Mouse (Mus musculus) bone marrow, adult 2 months (tissue): ENCODE results near the gene Anapc2. TPM values are rescaled to one million over a fixed set of nuclear protein-coding genes. Genes with fewer than 3 reads are reported as not detected.
A peak's percentile ranks its signal among the peaks of the same experiment; 100 is the strongest.

Experiments
- H3K27ac ChIP-seq: fragments of 200-500 bp; 2 replicates; pipeline ENCODE4 v1.5.1; 2012; ENCODE audit warnings: low read depth, mild to moderate bottlenecking, control low read depth, inconsistent platforms, low read length; ENCODE audit not compliant: control insufficient read depth, poor library complexity, insufficient read depth
- H3K4me1 ChIP-seq: fragments of 200-500 bp; 2 replicates; pipeline ENCODE4 v1.6.1; 2011; ENCODE audit warnings: low read length; ENCODE audit not compliant: control insufficient read depth, insufficient read depth
- H3K4me3 ChIP-seq: fragments of 200-500 bp; replicated peaks from 2 replicates; pipeline ENCODE3; 2011; ENCODE audit warnings: mild to moderate bottlenecking, low read depth, low read length, control low read depth; ENCODE audit not compliant: control insufficient read depth
- CTCF ChIP-seq: fragments of 200-500 bp; IDR thresholded peaks from 2 replicates; pipeline ENCODE4 v1.5.1; 2011; ENCODE audit warnings: low read length, control low read depth; ENCODE audit not compliant: control insufficient read depth, insufficient read depth
- POLR2A ChIP-seq: fragments of 200-500 bp; IDR thresholded peaks from 2 replicates; pipeline ENCODE4 v1.6.1; 2011; ENCODE audit warnings: low read depth, mild to moderate bottlenecking, control low read depth, low read length, borderline replicate concordance; ENCODE audit not compliant: control insufficient read depth
- WGBS: fragments of 180-500 bp; shearing (Covaris S2); methylation state at CpG from one replicate; pipeline ENCODE4 v1.1.7; 2018; 5-methylcytosine and 5-hydroxymethylcytosine counted together
- polyA plus RNA-seq: library from polyadenylated mRNA; stranded (reverse); fragments of >200 nt; gene quantifications from 2 replicates; pipeline ENCODE4 v1.2.4, GENCODE M21; 2011; ENCODE audit warnings: low replicate concordance; ENCODE audit not compliant: missing spikeins, insufficient read depth, insufficient read length

Gene Anapc2
- polyA plus RNA-seq, 1 experiment = 34.3 TPM

GRCm38 (mm10) chr2:25237522-25237921, 34.8 kb upstream of the Anapc2 start:
- TF ChIP-seq CTCF (no peak), POLR2A (no peak)
- 67% methylated on average over 4 of the region's 4 CpGs for WGBS
- peaks cover 2% of the 10 kb centered on the region for H3K4me1 ChIP-seq

GRCm38 (mm10) chr2:25238106-25238505, 34.2 kb upstream of the Anapc2 start:
- Histone ChIP-seq H3K4me1 (peaks cover 2% of the 10 kb centered on the region), H3K4me3 (no peak overlapping the region), H3K27ac (no peak overlapping the region)
- TF ChIP-seq CTCF (no peak), POLR2A (no peak)

More at GRCm38 (mm10) chr2:25237522-25237921, 34.8 kb upstream of the Anapc2 start:
- no peak overlapping the region for H3K4me3 ChIP-seq
- H3K27ac ChIP-seq = no peak overlapping the region

- no peak overlapping the region for H3K4me3 ChIP-seq
- H3K4me1 ChIP-seq = peaks cover 2% of the 10 kb centered on the region
- no peak for TF ChIP-seq CTCF
- TF ChIP-seq POLR2A = no peak
- H3K27ac ChIP-seq = no peak overlapping the region
- WGBS = 83% methylated on average over 3 of the region's 3 CpGs
Measured at GRCm38 (mm10) chr2:25239766-25240165, 32.5 kb upstream of the Anapc2 start.

- no peak overlapping the region for H3K4me3 ChIP-seq
- H3K27ac ChIP-seq = no peak overlapping the region
- peaks cover 2% of the 10 kb centered on the region for H3K4me1 ChIP-seq
- no peak for TF ChIP-seq POLR2A
- no peak for TF ChIP-seq CTCF
- 57% methylated on average over 8 of the region's 8 CpGs for WGBS
Measured at GRCm38 (mm10) chr2:25240310-25240709, 32.0 kb upstream of the Anapc2 start.

GRCm38 (mm10) chr2:25240723-25241437, 31.4 kb upstream of the Anapc2 start:
- H3K27ac ChIP-seq = no peak overlapping the region; the same call in 1 of the 2 replicates
- peaks cover 2% of the 10 kb centered on the region for H3K4me1 ChIP-seq
- H3K4me3 ChIP-seq = peak overlapping the region; percentile 51
- no peak for TF ChIP-seq POLR2A
- TF ChIP-seq CTCF = no peak
- WGBS = 2% methylated on average over 29 of the region's 29 CpGs

GRCm38 (mm10) chr2:25241438-25241775, 30.9 kb upstream of the Anapc2 start:
- H3K4me3 ChIP-seq = no peak overlapping the region
- H3K4me1 ChIP-seq = peaks cover 2% of the 10 kb centered on the region
- WGBS = 23% methylated on average over 6 of the region's 6 CpGs
- no peak overlapping the region for H3K27ac ChIP-seq
- no peak for TF ChIP-seq CTCF
- TF ChIP-seq POLR2A = no peak

GRCm38 (mm10) chr2:25242101-25242506, 30.2 kb upstream of the Anapc2 start, which contains the start of the genes Rnf208 and Cysrt1:
TSS of gene Rnf208 (plus strand) at chr2:25242255.
TSS of gene Cysrt1 (minus strand) at chr2:25242452.
- H3K4me3 ChIP-seq = no peak within 1 kb of the TSS
- H3K4me1 ChIP-seq = peaks cover 2% of the 10 kb centered on the region
- no peak within 1 kb of the TSS; the same call in 1 of the 2 replicates for H3K27ac ChIP-seq
- no peak for TF ChIP-seq POLR2A
- TF ChIP-seq CTCF = no peak
- under 1% methylated on average over 56 of the region's 59 CpGs for WGBS

- H3K27ac ChIP-seq = no peak overlapping the region
- 81% methylated on average over 8 of the region's 8 CpGs for WGBS
- H3K4me1 ChIP-seq = peaks cover 2% of the 10 kb centered on the region
- no peak overlapping the region for H3K4me3 ChIP-seq
- TF ChIP-seq CTCF (no peak), POLR2A (no peak)
Measured at GRCm38 (mm10) chr2:25243342-25243741, 28.9 kb upstream of the Anapc2 start.

GRCm38 (mm10) chr2:25244144-25244543, 28.1 kb upstream of the Anapc2 start:
- Histone ChIP-seq H3K4me3 (no peak overlapping the region), H3K27ac (no peak overlapping the region), H3K4me1 (peaks cover 2% of the 10 kb centered on the region)
- WGBS = 85% methylated on average over 4 of the region's 4 CpGs
- no peak for TF ChIP-seq POLR2A
- no peak for TF ChIP-seq CTCF
